Mouse (Mus musculus) brain, embryonic 14.5 days (tissue): Measurements from ENCODE around the gene Olfr223.

Experiments
- CTCF ChIP-seq: fragments of 200-500 bp; IDR thresholded peaks from 2 replicates; pipeline ENCODE4 v1.5.1; 2012; ENCODE audit warnings: inconsistent platforms, mild to moderate bottlenecking, moderate library complexity, borderline replicate concordance; ENCODE audit not compliant: insufficient read depth, insufficient read length; ENCODE audit errors: extremely low read depth
- POLR2A ChIP-seq: fragments of 200-500 bp; IDR thresholded peaks from 2 replicates; pipeline ENCODE4 v1.6.1; 2012; ENCODE audit warnings: mild to moderate bottlenecking, inconsistent platforms, borderline replicate concordance; ENCODE audit not compliant: poor library complexity, insufficient read depth, insufficient read length, severe bottlenecking; ENCODE audit errors: extremely low read depth

DNA sequence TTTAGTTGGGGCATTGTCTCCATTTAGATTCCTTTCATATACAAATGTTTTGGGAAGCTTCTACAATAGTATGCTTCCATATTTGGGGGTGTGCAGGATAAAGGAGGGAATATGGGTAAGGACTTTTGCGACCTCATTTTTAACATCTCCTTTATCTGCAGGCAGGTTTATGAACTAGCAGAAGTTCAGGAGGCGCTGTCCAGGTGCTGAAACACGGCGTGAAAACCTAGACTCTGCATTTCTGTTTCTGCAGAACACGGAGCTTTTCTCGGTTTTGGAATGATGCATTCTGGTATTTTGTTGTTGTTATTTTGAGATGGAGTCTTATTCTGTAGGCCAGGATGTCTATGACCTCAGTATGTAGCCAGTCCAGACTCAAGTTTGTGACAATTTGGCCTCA lies 8.6 kb downstream of the Olfr223 start:
- TF ChIP-seq CTCF (no peak), POLR2A (no peak)
